Mouse (Mus musculus) hindbrain, embryonic 15.5 days (tissue): ENCODE measurements around the gene Susd4. TPM values are rescaled to one million over a fixed set of nuclear protein-coding genes. Genes with fewer than 3 reads are reported as not detected.

ENCODE experiments used
- ATAC-seq: fragments of 200-750 bp; cut with Nextera tagmentation; 2 replicates; pipeline ENCODE4 v1.8.0; 2017; ENCODE audit warnings: low read depth, moderate number of reproducible peaks, moderate TSS enrichment; ENCODE audit not compliant: low FRiP score
- H3K27ac ChIP-seq: fragments of 300-500 bp; sonication (generic); replicated peaks from 2 replicates; pipeline ENCODE4 v1.5.1; 2015; ENCODE audit warnings: mild to moderate bottlenecking, inconsistent platforms
- H3K27me3 ChIP-seq: fragments of 300-500 bp; sonication (generic); 2 replicates; pipeline ENCODE4 v1.6.1; 2015; ENCODE audit warnings: control low read depth, inconsistent platforms
- H3K36me3 ChIP-seq: fragments of 300-500 bp; sonication (generic); 2 replicates; pipeline ENCODE4 v1.6.1; 2015; ENCODE audit warnings: control low read depth, inconsistent platforms
- H3K4me1 ChIP-seq: fragments of 300-500 bp; sonication (generic); replicated peaks from 2 replicates; pipeline ENCODE4 v1.6.1; 2015; ENCODE audit warnings: control low read depth, inconsistent platforms
- H3K4me2 ChIP-seq: fragments of 300-500 bp; sonication (generic); 2 replicates; pipeline ENCODE4 v1.6.1; 2015; ENCODE audit warnings: moderate library complexity, mild to moderate bottlenecking, inconsistent platforms
- H3K4me3 ChIP-seq: fragments of 300-500 bp; sonication (generic); 2 replicates; pipeline ENCODE4 v1.5.1; 2015; ENCODE audit warnings: mild to moderate bottlenecking, inconsistent platforms
- H3K9ac ChIP-seq: fragments of 300-500 bp; sonication (generic); 2 replicates; pipeline ENCODE4 v1.6.1; 2015; ENCODE audit warnings: inconsistent platforms
- H3K9me3 ChIP-seq: fragments of 300-500 bp; sonication (generic); 2 replicates; pipeline ENCODE4 v1.6.1; 2016; ENCODE audit warnings: control low read depth, inconsistent platforms
- WGBS: fragments of 180-500 bp; shearing (Covaris S2); methylation state at CpG from one replicate; pipeline ENCODE4 v1.1.7; 2015; 5-methylcytosine and 5-hydroxymethylcytosine counted together
- polyA plus RNA-seq: library from polyadenylated mRNA; unstranded; fragments of >200 nt; fragmentation: Nextera tagmentation; extraction: Ambion mirVana; gene quantifications from 2 replicates; pipeline ENCODE4 v1.2.1, GENCODE M21; 2015

Gene Susd4
- 66.9 and 74.6 TPM in 2 replicates for polyA plus RNA-seq

DNA sequence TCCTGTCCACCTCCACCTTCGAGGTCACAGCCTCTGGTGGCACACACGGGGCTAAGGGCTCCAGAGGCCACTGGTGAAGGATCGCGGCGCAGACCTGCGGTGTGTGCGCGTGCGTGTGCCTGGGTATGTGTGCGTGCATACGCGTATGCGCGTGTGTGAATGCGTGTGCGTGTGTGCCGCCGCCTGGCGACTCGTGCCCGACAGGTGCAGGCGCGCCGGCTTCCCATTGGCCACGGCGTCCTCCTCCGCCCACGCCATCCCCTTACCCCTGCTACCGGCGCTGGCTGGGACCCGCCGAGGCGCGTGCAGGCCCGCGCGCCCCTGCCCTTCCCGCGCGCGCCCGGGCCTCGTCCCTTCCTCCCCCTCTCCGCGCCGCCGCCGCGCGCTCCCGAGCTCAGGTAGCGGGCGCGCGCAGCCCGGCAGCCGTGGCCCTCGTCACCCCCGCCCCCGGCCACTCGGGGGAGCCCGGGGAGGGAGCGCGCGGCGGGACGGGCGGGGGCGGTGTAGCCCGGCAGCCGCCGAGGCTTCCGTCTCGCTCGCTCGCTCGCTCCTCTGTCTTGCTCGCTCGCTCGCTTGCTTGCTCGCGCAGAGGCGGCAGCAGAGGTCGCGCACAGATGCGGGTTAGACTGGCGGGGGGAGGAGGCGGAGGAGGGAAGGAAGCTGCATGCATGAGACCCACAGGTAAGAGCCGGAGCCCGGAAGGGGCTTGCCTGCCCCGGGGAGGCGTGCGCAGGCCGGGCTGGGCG is at the start of gene Susd4:
TSS of gene Susd4 (plus strand) at position 145 of the 746 bp plus-strand sequence.
- ATAC-seq = peak; percentile 94
- H3K27ac ChIP-seq = peak within 1 kb of the TSS; percentile 81

DNA sequence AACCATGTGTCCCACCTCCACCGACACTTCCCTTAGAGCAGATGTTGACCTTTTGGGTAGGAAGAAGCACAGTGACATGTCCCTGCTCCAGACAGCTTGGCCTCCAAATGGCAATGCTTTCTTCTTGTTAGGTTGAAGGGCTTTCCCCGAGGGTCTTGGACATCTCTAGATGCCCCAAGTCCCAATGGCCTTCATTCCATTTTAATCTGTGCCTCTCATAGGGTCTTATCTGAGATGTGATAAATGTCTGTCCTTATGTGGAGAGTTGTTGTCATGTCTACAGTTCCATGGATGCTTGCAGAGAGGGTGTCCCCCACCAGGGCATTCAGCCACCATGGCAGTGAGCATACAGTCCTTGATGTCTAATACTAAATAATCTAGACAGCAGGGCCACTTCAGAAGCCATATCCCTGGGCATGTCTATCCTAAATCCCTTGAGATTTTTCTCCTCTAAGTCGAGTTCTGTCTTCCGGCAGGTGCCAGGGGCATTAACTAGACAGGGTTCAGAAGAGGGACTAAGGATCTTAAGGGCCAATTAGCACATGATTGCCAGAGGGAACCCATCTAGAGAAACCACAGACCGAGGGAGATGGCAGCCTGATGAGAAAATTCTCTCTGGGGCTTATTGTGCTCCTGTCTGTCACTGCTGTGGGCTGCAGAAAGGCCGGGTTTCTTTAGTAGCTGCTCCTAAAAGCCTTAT is 49.3 kb upstream of the Susd4 start:
- Histone ChIP-seq H3K9ac (no peak overlapping the region), H3K27ac (no peak overlapping the region), H3K27me3 (no peaks in the 10 kb centered on the region), H3K9me3 (no peaks in the 10 kb centered on the region), H3K4me1 (0 out of 2 replicates have a peak, but pooled peaks cover 5% of the 10 kb centered on the region), H3K4me3 (no peak overlapping the region), H3K4me2 (no peak overlapping the region), H3K36me3 (no peaks in the 10 kb centered on the region)
- no peak for ATAC-seq
- WGBS = 77% methylated on average over 6 of the region's 6 CpGs

More for the DNA sequence above, at the start of gene Susd4:
- H3K4me3 ChIP-seq = peak within 1 kb of the TSS; percentile 50
- WGBS = 0% methylated on average over 80 of the region's 95 CpGs
- H3K4me1 ChIP-seq = peaks cover 24% of the 10 kb centered on the region
- H3K4me2 ChIP-seq = peak within 1 kb of the TSS; percentile 75
- no peaks in the 10 kb centered on the region for H3K9me3 ChIP-seq
- no peaks in the 10 kb centered on the region for H3K36me3 ChIP-seq
- H3K27me3 ChIP-seq = no peaks in the 10 kb centered on the region
- peak within 1 kb of the TSS; percentile 50 for H3K9ac ChIP-seq

DNA sequence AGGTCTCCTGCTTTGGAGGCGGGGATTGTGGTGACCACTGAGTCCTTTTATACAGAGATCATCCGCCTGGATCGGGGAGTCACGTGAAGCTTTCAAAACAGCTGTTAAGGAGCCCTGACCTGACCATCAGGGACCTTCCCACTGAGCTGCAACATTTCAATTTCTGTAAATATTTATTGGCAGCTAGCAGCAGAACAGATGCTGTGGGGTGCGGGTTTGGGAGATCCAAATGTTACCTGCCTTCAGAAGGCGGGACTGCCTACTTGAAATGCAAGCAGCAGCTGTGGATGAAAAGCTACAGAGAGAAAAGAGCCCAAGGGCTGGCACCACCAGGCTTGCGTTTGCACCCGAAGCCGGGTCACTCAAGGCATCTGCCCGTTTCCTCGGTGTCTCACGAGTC is 36.1 kb upstream of the Susd4 start:
- no peak for ATAC-seq
- no peaks in the 10 kb centered on the region for H3K9me3 ChIP-seq
- H3K36me3 ChIP-seq = no peaks in the 10 kb centered on the region
- H3K4me1 ChIP-seq = peaks cover 7% of the 10 kb centered on the region
- H3K27me3 ChIP-seq = no peaks in the 10 kb centered on the region
- no peak overlapping the region for H3K9ac ChIP-seq
- no peak overlapping the region for H3K4me2 ChIP-seq
- WGBS = 42% methylated on average over 12 of the region's 12 CpGs
- H3K27ac ChIP-seq = no peak overlapping the region
- no peak overlapping the region for H3K4me3 ChIP-seq

DNA sequence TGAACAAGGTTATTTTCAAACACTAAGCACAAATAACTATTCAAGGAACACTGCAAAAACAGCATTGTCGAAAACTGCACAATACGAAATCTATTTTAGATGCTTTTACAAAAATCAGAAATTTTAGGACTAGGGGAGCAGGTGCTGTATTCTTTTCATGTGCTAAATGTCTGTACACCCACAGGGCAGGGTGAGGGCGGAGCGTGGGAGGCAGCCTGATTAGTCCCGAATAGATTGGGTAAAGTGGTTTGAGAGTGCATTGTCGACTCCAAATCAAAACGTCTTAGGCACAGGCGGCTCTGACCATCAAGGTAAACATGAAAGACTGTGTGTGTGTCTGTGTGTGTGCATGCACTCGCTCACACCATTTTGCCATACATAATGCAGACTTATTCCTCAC is 34.7 kb upstream of the Susd4 start:
- Histone ChIP-seq H3K9me3 (no peaks in the 10 kb centered on the region), H3K27ac (no peak overlapping the region), H3K27me3 (no peaks in the 10 kb centered on the region), H3K4me2 (no peak overlapping the region), H3K9ac (no peak overlapping the region), H3K4me1 (peaks cover 7% of the 10 kb centered on the region), H3K36me3 (no peaks in the 10 kb centered on the region), H3K4me3 (no peak overlapping the region)
- 71% methylated on average over 9 of the region's 9 CpGs for WGBS
- ATAC-seq = no peak

DNA sequence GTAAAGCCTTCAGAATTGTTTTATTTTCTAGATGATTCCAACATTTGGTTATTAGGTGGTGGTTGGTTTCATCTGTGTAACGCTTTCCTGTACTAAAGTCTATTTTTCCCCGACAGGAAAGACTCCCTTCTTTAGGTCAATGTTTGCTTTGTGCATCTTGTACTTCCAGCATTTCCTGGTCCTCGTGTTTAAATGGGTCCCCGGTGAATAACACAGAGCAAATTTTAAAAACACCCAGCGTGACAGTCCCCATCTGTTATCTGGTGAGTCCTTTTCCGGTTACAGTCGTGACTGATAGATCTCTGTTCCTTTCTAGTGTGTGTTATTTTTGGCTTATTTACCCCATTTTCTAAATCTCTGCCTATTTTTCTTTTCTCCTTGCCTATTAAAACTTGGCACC is 31.0 kb upstream of the Susd4 start:
- Histone ChIP-seq H3K36me3 (no peaks in the 10 kb centered on the region), H3K4me3 (no peak overlapping the region), H3K9me3 (no peaks in the 10 kb centered on the region), H3K4me2 (no peak overlapping the region), H3K9ac (no peak overlapping the region), H3K4me1 (peaks cover 4% of the 10 kb centered on the region), H3K27ac (no peak overlapping the region), H3K27me3 (no peaks in the 10 kb centered on the region)
- WGBS = 44% methylated on average over 7 of the region's 7 CpGs
- no peak for ATAC-seq

DNA sequence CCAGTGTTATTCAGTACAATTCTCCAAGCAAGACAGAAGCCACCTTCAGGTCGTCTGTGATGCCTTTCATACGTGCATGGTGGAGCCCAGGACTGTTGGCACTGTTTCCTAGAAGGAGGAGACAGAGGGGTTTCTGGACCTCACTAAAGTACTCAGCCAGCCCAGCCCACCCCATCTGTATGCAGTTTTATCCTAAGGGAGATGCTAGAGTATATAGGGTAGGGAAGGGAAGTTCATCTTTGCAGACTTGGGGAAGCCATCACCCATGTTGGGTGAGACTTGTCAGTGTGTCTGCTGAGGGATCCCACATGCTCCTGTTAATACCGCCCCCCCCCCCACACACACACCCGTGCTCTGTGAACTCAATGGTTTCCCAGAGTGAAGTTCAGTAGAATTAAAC is 27.8 kb upstream of the Susd4 start:
- no peak overlapping the region for H3K9ac ChIP-seq
- H3K36me3 ChIP-seq = no peaks in the 10 kb centered on the region
- H3K27me3 ChIP-seq = no peaks in the 10 kb centered on the region
- no peak overlapping the region for H3K4me3 ChIP-seq
- WGBS = 68% methylated on average over 4 of the region's 4 CpGs
- no peak overlapping the region for H3K4me2 ChIP-seq
- H3K9me3 ChIP-seq = no peaks in the 10 kb centered on the region
- H3K27ac ChIP-seq = no peak overlapping the region
- H3K4me1 ChIP-seq = no peaks in the 10 kb centered on the region
- ATAC-seq = no peak

DNA sequence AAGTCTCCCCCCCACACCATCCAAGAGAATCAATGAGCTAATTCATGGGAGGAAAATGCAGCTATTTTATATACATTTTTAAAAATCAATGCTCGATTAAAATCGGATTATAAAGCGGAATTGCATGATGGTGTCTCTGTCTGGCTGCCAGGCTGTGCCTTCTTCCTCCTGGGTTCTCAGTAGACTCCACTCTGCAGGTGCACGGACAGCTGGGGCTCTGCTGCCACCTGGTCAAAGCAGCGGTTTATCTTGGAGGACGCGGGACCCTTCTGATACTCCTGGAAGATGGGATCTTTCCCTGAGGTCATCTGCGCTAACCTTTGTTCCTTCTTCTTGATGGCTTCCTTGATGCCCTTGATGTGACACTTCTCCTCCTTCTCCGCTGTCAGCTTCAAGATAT is 16.6 kb upstream of the Susd4 start:
- Histone ChIP-seq H3K4me3 (no peak overlapping the region), H3K27ac (no peak overlapping the region), H3K27me3 (no peaks in the 10 kb centered on the region), H3K9ac (no peak overlapping the region), H3K4me1 (no peaks in the 10 kb centered on the region), H3K36me3 (no peaks in the 10 kb centered on the region), H3K4me2 (no peak overlapping the region), H3K9me3 (no peaks in the 10 kb centered on the region)
- WGBS = 93% methylated on average over 9 of the region's 9 CpGs
- ATAC-seq = no peak

DNA sequence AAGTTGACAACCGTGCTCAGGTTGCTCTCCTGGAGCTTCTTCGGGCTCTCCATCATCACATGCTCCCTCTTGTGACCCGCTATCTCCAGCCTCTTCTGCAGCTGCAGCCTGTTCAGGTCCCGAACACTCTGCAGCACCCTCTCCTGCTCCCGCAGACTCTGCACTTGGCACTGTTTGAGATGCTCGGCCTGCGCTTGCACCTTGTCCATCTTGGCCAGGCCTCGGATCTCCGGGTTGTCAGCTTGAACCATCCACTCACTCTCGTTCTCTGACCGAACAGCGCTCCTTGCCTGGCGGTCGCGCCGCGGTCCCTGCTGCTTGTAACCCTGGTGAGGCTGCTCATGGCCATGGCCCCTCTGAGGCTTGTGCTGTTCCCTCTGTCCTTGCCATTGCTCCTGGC is 15.8 kb upstream of the Susd4 start:
- Histone ChIP-seq H3K9me3 (no peaks in the 10 kb centered on the region), H3K27me3 (no peaks in the 10 kb centered on the region), H3K4me1 (no peaks in the 10 kb centered on the region), H3K9ac (no peak overlapping the region), H3K27ac (no peak overlapping the region), H3K4me2 (no peak overlapping the region), H3K36me3 (no peaks in the 10 kb centered on the region), H3K4me3 (no peak overlapping the region)
- ATAC-seq = no peak
- 91% methylated on average over 17 of the region's 17 CpGs for WGBS

DNA sequence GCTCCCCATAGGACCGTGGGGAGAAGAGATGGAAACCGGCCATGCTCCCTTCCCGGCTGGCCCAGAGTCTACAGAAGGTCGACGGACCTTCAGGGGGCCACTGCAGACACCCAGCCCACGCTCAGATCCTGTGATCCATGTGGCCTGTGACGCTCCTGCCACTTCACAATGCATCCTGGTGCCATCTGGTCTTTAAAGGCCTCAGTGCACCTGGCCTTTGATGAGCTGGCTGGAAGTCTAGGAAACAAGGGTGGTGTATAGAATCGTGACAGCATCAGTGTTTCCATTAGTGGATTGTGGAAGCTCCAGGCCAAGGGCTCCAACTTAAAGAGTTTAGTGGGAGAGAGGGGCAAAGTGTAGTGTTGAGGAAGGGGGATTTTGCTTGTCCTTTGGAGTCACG is 14.6 kb upstream of the Susd4 start, which contains the start of gene Ccdc185:
TSS of gene Ccdc185 (minus strand) at position 101 of the 400 bp plus-strand sequence.
- H3K9ac ChIP-seq = no peak within 1 kb of the TSS
- H3K36me3 ChIP-seq = no peaks in the 10 kb centered on the region
- no peak for ATAC-seq

DNA sequence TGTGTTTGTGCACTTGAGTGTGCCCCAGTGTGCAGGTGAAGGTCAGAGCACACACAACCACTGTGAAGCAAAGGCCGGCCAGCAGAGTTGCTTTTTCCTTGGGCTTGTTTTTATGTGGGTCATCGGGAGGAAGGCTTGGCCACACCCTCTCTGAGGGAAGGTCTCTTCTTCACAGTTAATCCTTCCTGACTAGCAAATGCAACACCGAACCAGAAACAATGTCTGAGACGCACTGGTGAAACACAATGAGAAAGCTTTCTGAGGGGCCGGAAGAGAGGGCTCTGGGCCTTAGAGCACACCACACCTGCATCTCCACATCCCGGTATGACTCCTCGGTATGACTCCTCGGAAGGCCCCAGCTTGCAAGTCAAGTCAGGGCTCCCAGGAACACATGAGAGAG is 12.4 kb upstream of the Susd4 start:
- 73% methylated on average over 8 of the region's 8 CpGs for WGBS
- no peak overlapping the region for H3K4me3 ChIP-seq
- H3K27me3 ChIP-seq = no peaks in the 10 kb centered on the region
- H3K4me2 ChIP-seq = no peak overlapping the region
- H3K36me3 ChIP-seq = no peaks in the 10 kb centered on the region
- H3K27ac ChIP-seq = no peak overlapping the region
- no peak overlapping the region for H3K9ac ChIP-seq
- no peaks in the 10 kb centered on the region for H3K9me3 ChIP-seq
- no peaks in the 10 kb centered on the region for H3K4me1 ChIP-seq
- ATAC-seq = no peak

More for the DNA sequence above, 14.6 kb upstream of the Susd4 start, which contains the start of gene Ccdc185:
- H3K9me3 ChIP-seq = no peaks in the 10 kb centered on the region
- no peak within 1 kb of the TSS for H3K4me2 ChIP-seq
- no peaks in the 10 kb centered on the region for H3K27me3 ChIP-seq
- 91% methylated on average over 9 of the region's 9 CpGs for WGBS
- no peak within 1 kb of the TSS for H3K4me3 ChIP-seq
- no peak within 1 kb of the TSS for H3K27ac ChIP-seq
- no peaks in the 10 kb centered on the region for H3K4me1 ChIP-seq

DNA sequence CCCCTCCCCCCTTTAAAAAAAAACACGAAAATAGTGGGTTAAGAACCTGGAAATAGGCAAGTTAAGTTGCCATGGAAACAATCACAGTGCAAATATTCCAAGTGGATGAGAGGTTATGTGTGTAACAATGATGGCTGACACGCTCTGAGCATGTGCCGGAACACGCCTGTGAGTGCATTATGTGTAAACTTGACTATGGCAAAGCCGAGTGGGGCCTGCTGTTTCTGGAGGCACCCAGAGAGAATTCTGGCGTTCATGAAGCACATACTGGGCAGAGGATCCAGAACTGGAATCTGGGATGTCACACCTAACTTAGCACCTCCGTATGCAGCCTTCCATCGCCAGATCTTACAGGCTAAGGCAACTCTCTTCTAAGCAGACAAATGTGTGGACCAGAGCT is 10.0 kb upstream of the Susd4 start:
- Histone ChIP-seq H3K27me3 (no peaks in the 10 kb centered on the region), H3K36me3 (no peaks in the 10 kb centered on the region), H3K4me3 (no peak overlapping the region), H3K4me1 (no peaks in the 10 kb centered on the region), H3K9ac (no peak overlapping the region), H3K9me3 (no peaks in the 10 kb centered on the region), H3K4me2 (no peak overlapping the region), H3K27ac (no peak overlapping the region)
- no peak for ATAC-seq
- WGBS = 80% methylated on average over 8 of the region's 8 CpGs

DNA sequence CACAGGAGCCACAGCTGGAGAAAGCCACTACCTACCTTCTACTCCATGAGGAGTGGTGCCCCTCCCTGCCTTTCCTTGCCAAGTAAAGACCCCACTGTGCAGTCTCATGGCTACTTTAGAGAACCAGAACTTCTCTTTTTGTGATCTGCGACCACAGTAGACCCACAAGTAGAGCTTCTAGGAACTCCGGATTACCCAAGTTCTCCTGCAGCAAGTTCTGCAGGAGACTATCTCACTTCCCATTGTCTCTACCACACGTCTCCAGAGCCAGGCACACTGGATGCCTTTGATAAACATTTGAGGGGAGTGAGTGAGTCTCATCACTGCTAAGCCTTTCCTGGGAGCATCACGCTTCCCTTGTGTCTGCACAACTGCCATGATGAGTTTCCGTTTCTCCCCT is 8.8 kb upstream of the Susd4 start:
- Histone ChIP-seq H3K9me3 (no peaks in the 10 kb centered on the region), H3K4me1 (no peaks in the 10 kb centered on the region), H3K27ac (no peak overlapping the region), H3K27me3 (no peaks in the 10 kb centered on the region), H3K36me3 (no peaks in the 10 kb centered on the region), H3K4me3 (no peak overlapping the region), H3K9ac (no peak overlapping the region), H3K4me2 (no peak overlapping the region)
- no peak for ATAC-seq
- 85% methylated on average over 5 of the region's 5 CpGs for whole genome bisulfite sequencing
